Mouse (Mus musculus) kidney, adult 8-10 months (tissue): ENCODE measurements at regions not wholly inside any gene's neighbourhood (a gene's known extent, or its start where the extent isn't known, plus 50 kb on each side); places are given as distances from the start of the nearest gene placed in this dataset.

Source experiments
- DNase-seq, 2 experiments: peaks; one replicate each; pipeline ENCODE4 v3.0.0; 2022

DNA sequence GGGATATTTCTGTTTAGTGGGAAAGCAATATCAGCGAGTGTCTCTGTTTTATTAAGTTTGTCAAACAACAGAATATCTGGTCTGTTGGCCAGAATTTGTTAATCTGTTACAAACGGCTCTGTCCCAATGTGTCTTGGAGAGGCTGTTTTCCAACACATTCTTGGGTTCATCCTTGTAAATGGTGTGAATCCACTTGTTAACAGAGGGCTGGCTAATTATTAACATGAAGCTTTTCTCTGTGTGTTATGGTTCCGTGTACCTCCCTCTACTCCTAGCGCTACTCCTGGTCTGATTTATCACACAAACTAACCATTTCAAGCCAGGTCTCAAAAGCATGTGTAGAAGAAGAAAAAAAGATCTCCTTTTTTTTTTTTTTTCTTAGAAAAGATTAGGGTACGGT, 60.4 kb downstream of the Pou3f3 start:
- DNase-seq: peak in 1 of 2 experiments; percentile 78

DNA sequence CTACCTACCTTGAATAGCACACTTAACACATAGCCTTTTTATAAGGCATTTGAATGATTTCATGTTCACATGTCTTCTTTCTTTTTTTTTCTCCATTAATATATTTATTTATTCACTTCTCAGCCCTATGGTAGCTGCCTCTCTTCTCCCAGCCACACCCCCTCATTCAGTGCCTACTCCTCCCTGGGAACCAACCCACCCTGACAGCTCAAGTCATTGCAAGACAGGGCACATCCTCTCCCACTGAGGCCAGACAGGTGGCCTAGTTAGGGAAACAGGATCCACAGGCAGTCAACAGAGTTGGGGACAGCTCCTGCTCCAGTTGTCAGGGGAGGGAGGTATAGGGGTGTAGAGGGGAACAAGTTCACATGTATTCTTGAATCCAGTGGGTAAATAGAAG, 60.9 kb downstream of the Pou3f3 start:
- DNase-seq: no peak

DNA sequence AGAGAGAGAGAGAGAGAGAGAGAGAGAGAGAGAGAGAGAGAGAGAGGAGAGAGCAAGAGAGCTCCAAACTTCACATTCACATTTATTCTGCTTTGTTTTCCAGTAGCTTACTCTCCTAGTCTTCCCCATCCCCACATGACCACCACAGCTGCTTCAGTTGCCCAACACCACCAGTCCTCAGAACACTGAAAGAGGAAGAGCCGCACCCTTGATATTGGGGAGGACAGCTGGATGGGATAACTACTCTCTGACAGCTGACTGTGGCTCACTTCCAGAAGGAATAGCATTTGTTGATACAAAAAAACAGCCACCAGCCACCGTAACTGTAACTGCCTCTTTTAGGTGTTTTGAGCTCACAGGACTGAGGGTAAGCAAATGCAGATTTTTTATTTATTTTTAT, 67.9 kb downstream of the Pou3f3 start:
- DNase-seq: no peak

DNA sequence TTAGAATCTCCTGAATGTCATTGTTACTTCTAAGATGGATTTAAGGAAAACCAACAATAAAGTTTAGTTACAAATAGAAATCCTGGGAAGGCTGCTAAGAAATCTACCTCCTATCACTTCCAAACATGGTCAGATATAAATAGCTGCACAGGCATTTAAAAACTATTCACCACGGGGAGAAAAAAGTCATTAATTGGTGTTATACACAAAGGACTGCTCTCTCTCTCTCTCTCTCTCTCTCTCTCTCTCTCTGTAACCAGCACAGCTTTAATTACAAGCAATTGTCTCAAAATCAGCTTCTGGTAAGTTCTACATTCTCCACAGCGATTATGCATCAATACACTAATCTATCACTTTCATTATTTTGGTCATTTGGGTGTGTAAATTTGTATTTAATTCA, 68.5 kb downstream of the Pou3f3 start:
- no peak for DNase-seq

DNA sequence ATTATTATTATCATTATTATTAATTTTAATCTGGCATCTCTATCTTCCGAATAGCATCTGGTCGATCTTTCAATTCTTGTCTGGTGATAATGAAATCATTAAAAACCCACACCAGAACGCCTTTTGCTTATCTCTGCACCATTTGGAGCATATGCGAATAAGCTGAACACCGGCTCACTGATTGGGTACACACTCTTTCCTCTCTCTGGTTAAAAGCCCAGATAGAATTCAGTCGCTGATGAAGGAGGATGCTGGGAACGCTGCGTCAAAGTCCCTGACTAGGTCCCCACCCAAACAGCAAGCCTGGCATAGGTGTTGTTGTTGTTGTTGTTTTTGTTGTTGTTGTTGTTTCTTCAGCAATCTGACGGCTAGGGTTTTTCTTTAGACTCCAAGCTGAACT, 74.5 kb downstream of the Pou3f3 start:
- DNase-seq: no peak

DNA sequence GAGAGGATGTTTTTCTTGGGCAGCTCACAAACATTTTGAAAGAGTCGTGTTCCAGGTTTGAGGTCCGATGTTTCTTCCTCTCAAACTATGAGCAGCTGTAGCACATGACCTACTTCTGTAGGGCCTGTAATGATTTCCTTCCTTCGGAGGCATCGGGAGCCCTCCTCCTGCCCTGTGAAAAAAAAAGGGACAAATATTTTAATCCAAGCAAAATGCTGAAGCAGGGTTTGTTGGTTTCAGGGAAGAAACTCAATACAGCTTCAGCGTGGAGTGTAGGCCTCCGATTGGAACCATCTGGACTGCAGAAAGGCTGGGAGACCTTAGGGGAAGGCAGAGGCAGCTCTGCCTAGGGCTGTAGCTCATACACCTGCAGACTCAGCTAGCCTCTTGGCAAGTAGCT, 76.4 kb downstream of the Pou3f3 start:
- no peak for DNase-seq

DNA sequence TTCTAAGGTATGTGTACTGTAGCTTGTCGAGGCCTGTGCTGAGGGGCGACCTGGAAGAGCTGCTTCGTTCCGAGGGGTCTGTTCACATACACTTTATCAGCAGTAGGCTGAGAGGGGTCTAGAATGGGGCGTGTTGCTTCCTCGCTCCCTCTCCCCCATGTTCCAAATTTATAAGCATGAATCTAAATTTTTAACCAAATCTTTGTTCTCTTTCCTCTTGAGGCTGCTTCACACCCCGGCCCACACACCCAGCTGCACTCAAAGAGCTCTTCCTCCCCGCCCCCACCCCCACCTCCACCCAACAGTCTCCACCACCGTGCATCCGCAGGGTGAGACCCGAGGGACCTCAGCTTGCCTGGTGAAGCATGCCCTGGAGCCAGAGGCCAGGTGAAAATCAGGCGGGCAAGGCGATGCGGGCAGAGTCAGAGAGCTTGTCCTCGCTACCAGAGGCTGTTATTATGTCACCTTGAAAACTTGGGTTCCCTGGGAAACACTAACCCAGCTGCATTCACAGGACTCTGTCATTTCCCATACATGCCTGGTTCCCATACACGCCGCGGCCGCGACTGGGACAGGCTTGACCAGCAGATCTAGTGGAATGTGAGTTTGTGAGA, 77.1 kb upstream of the Mrps9 start:
- peak; percentile 25 to 75 for DNase-seq

DNA sequence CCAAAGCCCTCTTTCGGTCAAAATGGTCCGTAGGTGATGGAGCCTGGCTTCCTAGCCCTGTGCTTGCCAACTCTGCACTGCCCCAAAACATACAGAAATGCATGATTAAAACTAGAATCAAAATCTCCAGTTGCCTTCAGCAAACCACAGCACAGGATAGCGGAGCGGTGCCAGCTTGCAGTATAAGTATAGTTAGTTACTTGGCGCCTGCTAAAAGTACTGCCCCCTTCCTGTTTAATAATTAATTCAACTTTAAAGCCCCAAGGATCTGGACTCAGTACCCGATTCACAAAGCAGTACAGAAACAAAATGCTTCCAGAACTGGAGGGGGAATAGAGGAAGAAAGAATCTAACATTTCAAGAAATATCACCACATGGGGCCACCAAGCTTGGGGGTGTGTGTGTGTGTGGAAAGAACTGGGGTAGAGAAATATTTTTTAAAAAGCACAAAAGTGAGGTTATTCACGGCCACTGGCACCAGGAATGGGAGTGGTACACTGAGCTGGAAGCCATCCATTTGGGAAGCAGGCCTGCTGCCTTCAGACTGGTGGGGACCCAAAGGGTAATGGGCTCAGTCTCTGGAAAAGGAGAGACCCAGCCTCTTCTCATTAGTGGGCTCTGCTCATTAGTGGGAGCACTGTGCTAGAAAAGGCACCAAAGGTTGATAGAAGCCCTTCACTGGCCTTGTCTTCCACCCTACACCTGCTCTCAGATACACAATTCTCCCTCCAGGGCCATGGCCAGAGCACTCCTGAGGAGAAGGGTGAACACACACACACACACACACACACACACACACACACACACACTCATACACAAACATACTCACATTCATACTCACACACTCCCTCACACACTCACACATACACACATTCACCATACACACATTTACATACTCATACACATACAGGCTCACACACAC, 75.8 kb upstream of the Mrps9 start:
- peak; percentile 65 to 83 for DNase-seq

DNA sequence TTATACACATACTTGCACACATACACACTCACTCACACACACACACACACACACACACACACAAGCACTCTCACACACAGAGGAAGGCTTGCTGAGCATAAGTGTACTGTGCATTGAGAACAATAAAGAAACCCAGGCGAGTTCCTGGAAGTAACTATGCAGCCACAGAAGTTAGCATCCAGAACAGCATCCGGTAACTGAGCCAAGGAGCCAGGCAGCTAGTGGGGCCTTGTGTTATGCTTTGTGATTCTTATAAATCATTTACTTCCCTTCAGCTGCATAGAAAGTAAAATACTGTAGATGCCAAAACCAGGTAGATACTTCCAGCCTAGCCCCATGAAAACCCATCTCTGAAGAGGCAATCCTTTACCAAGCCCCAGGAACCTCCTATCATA, 75.1 kb upstream of the Mrps9 start:
- peak; percentile 37 to 63 for DNase-seq

DNA sequence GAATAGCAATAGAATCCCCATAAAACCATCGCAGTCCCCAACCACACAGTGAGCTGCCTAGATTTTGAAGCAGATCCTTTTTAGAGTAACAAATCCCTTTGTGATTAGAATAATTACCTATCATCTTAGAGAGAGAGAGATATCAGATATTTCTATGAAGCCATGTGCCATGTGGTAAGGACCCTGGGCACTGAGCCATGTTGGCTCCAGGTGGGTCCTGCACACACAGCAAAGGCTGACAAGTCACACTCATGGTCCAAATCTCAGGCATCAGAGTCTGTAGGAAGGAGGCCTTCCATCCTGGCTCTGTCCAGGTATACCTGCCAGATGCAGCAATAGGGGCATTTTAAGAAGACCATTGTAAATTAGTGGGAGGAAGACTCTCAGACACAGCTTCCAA, 73.6 kb upstream of the Mrps9 start:
- DNase-seq: no peak

DNA sequence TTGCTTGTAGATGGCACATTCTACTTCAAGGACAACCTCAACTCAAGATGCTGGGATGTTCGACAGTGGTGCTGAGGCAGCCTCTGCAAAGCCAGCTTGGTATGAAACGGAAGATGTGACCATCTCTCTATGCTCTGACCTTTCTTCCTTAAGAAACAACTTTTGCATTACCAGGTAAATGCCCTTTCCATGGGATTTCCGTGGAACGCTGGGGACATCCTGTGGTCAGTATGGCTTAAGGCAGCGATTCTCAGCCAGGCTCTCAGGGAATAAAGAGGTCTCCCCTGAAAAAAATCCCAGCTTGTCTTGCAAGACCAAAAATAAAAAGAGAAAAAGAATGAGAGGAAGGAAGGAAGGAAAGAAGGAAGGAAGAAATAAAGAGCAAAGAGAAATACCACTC, 71.3 kb upstream of the Mrps9 start:
- DNase-seq: peak; percentile 64 to 67

DNA sequence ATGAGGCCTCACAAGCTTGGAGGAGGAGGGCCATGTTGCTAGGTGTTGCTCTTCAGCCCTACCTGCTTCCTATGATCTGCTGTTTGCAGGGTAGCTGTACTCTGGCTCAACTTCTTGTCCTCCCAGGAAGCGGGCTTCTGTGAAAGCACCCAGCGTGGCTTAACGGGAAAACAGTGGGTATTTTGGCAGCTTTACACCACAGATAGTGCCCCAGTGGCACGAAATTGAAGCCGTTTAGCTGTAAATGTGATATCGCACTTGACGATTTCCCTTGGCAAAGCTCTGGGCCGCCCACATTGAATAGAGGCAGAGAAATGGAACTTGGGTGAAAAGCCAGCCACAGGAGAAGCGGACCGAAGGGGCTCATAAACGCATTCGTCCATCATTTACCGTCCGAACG, 70.8 kb upstream of the Mrps9 start:
- DNase-seq: no peak

DNA sequence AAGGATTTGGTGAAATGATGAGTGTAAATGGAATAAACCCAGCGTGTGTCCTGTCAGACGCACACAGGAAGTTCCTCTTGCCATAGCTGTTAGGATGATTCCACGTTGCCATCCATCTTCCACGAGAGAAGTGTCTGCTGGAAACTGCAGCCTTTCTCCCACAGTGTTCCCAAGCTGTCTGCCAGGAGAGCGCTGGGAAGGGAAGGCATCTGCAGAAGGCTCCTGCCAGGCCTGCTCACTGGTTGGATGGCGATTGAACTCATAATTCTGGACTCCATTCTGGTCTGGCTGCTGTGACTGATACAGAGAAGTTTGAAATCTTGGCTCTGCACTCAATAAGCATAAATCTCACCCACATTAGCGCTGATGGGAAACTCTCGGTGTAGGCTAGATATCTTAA, 69.5 kb upstream of the Mrps9 start:
- DNase-seq: no peak

DNA sequence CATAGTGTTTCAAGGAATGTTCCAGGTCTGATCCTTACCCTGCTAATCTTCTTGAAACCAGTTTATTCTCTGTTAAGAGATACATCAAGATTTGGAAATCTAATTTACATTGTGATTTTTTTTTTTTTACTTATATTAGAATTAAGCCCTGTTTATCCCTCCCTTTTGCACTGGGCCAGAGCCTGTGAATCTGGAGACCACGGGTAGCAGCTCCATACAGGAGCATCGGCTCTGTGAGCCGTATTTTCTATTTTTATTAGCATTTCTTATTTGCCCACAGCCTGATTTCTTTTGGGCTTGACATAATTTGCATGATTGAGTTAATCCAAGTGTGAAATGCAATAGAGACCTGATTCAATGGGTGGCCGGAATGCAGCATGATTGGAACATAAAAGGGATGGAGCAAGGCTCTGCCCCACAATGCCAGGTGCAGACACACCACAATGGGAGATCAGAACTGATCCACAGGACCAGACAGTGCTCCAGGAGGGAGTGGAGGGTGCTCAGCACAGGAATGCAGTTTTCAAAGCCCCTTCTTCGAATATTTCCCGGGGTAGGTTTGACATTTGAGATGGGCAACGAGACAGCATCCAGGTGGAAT, 67.9 kb upstream of the Mrps9 start:
- no peak for DNase-seq

DNA sequence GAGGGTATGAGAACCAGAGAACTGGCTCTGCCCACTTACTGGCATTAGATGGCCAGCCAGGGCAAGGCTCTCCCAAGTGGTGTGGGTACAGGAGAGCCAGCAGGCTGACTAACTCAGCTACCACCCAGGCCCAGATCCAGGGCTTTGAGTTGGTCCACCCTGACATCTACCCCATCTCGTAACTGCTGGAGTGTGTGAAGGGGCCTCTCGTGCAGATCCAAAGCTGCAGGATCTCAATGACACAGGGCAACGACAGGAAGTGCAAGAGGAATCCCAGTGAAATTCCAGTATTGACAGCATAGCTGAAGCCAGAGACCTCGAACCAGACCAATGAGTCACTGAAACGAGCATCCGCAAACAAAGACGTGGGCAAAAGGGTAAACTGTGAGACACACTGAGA, 63.8 kb upstream of the Mrps9 start:
- no peak for DNase-seq

DNA sequence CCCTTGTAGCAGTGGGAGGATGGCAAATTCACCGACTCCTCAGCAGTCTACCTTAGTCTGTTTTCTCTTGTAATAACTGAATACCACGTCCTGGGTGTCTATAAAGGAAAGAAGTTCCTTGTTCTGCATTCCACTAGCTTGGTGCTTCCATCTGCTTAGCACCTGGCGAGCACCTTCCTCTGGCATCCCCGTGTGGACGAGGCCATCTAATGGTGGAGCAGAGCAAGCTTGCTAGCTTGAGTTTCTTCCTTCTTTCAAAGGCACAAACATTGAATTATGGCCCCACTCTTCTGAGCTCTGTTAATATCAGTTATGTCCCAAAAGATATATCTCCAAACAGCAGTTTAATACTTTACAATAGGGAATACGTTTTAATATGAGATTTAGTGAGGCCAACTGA, 62.6 kb upstream of the Mrps9 start:
- no peak for DNase-seq
